In the genomic region with DNA sequence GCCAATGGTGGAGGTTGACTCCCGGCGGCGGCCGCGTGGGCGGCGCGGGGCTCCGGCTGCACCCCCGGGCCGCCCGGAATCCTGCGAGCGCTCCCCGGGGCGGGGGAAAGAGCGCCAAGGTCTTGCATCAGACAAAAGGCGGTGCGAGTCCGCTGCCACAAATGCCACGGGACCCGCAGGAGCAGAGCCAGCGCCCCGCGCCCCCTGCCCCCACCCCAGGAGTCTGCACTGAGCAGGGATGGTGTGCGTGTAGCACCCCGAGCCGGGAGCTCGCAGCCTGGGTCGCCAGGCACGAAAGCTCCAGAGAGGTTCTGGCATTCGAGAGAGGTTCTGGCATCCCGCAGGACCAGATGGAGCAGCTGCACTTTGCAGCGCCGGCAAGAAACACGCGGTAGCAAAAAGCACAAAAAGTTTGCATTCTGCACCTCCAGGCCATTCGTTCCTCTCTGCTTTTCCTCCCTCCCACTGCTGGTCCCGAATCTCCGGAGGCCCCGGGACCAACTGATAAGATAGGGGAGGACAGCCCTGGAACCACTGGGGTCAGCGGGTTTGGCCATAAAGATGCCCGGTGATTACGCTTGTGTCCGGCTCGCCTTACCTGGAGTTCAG, we compare ENCODE assay signal across 8 mouse cellular contexts. TPM values are rescaled to one million over a fixed set of nuclear protein-coding genes. Genes with fewer than 3 reads are reported as not detected.
DNase-seq lines count a peak whose midpoint lies in the region; ATAC-seq and TF ChIP-seq lines count a peak whose summit lies in the region.

No protein-coding gene starts in this region.

- H3K27ac ChIP-seq in cortical plate, adult 2 months (ENCODE audit: insufficient read depth, low read length) = no peak overlapping the region
- H3K27ac ChIP-seq in midbrain, embryonic 15.5 days = peak overlapping the region; percentile 49; the same call in 1 of the 2 replicates
- peak overlapping the region; percentile 78 for H3K27ac ChIP-seq in stomach, embryonic 15.5 days

- no peak for TF ChIP-seq POLR2A in cortical plate, adult 2 months (IDR thresholded peaks at IDR 0.05; ENCODE audit: extremely low read depth, insufficient read depth, low read length)

- H3K9me3 ChIP-seq in midbrain, embryonic 15.5 days = no peaks in the 10 kb centered on the region
- no peaks in the 10 kb centered on the region for H3K9me3 ChIP-seq in stomach, embryonic 15.5 days

- H3K4me1 ChIP-seq in cortical plate, adult 2 months (ENCODE audit: control insufficient read depth, insufficient read depth, low read length) = no peaks in the 10 kb centered on the region
- peaks cover 32% of the 10 kb centered on the region for H3K4me1 ChIP-seq in midbrain, embryonic 15.5 days
- H3K4me1 ChIP-seq in stomach, embryonic 15.5 days = peaks cover 18% of the 10 kb centered on the region

- H3K36me3 ChIP-seq in midbrain, embryonic 15.5 days (replicated peaks) = no peaks in the 10 kb centered on the region
- no peaks in the 10 kb centered on the region for H3K36me3 ChIP-seq in stomach, embryonic 15.5 days

- H3K9ac ChIP-seq in midbrain, embryonic 15.5 days = peak overlapping the region; percentile 52
- peak overlapping the region; percentile 56; the same call in 1 of the 2 replicates for H3K9ac ChIP-seq in stomach, embryonic 15.5 days

- peak; percentile 12; the same call in 1 of the 2 replicates for ATAC-seq in granulocyte monocyte progenitor cell, adult 5-6 weeks (replicated peaks; ENCODE audit: poor library complexity, severe bottlenecking)
- ATAC-seq in midbrain, embryonic 15.5 days (replicated peaks) = peak; percentile 48
- ATAC-seq in stomach, embryonic 15.5 days (ENCODE audit: insufficient read depth, low FRiP score, low read depth) = peak; percentile 25; the same call in 1 of the 2 replicates

- H3K4me2 ChIP-seq in midbrain, embryonic 15.5 days = peak overlapping the region; percentile 98
- H3K4me2 ChIP-seq in stomach, embryonic 15.5 days = peak overlapping the region; percentile 94

- no peaks in the 10 kb centered on the region for H3K27me3 ChIP-seq in midbrain, embryonic 15.5 days (replicated peaks)
- H3K27me3 ChIP-seq in stomach, embryonic 15.5 days (replicated peaks) = no peaks in the 10 kb centered on the region

- DNase-seq in urinary bladder, adult 18-20 months (ENCODE audit: low spot score in 2 of 2) = peak; percentile 29 to 47
- no peak for DNase-seq in urinary bladder, postnatal 10 days (ENCODE audit: low spot score)
- DNase-seq in kidney, adult 11 months = peak; percentile 23
- DNase-seq in liver = peak; percentile 49

- no peak for TF ChIP-seq CTCF in cortical plate, adult 2 months (IDR thresholded peaks at IDR 0.05; ENCODE audit: extremely low read depth, insufficient read depth, low read length)

- H3K4me3 ChIP-seq in cortical plate, adult 2 months (ENCODE audit: insufficient read depth, low read length) = peak overlapping the region; percentile 39
- H3K4me3 ChIP-seq in midbrain, embryonic 15.5 days = peak overlapping the region; percentile 54
- H3K4me3 ChIP-seq in stomach, embryonic 15.5 days (replicated peaks) = peak overlapping the region; percentile 61

- under 1% methylated on average over 46 of the region's 46 CpGs for WGBS in midbrain, embryonic 15.5 days
- WGBS in stomach, embryonic 15.5 days = under 1% methylated on average over 45 of the region's 46 CpGs

RNA-seq across cellular contexts. Expression of a gene that starts 0.6 kb away (rescaled TPM):
- 136 and 141 TPM in 2 replicates for polyA plus RNA-seq in cortical plate, adult 2 months (2012; rRNA removed)
- total RNA-seq in granulocyte monocyte progenitor cell, adult 5-6 weeks (2014; fragmentation: Nextera tagmentation) = 189 and 210 TPM in 2 replicates
- 479 and 570 TPM in 2 replicates for total RNA-seq in granulocyte monocyte progenitor cell, adult 5-6 weeks (2017)
- 113 and 142 TPM in 2 replicates for polyA plus RNA-seq in midbrain, embryonic 15.5 days (2015; fragmentation: Nextera tagmentation; extraction: Ambion mirVana)
- polyA plus RNA-seq in stomach, embryonic 15.5 days (2015; fragmentation: Nextera tagmentation; extraction: Ambion mirVana) = 272 and 344 TPM in 2 replicates

RNA-seq across cellular contexts. Expression of a gene that starts 43.1 kb away (rescaled TPM):
- 20.6 and 21.1 TPM in 2 replicates for polyA plus RNA-seq in cortical plate, adult 2 months (2012; rRNA removed)
- total RNA-seq in granulocyte monocyte progenitor cell, adult 5-6 weeks (2014; fragmentation: Nextera tagmentation) = 1.4 and 3.5 TPM in 2 replicates
- total RNA-seq in granulocyte monocyte progenitor cell, adult 5-6 weeks (2017) = 0.36 and 1.5 TPM in 2 replicates
- polyA plus RNA-seq in midbrain, embryonic 15.5 days (2015; fragmentation: Nextera tagmentation; extraction: Ambion mirVana) = 19.8 TPM in 2 replicates
- polyA plus RNA-seq in stomach, embryonic 15.5 days (2015; fragmentation: Nextera tagmentation; extraction: Ambion mirVana) = 5.8 and 6.1 TPM in 2 replicates

RNA-seq across cellular contexts. Expression of a gene that starts 59.0 kb away (rescaled TPM):
- polyA plus RNA-seq in cortical plate, adult 2 months (2012; rRNA removed) = 5.3 and 5.4 TPM in 2 replicates
- total RNA-seq in granulocyte monocyte progenitor cell, adult 5-6 weeks (2014; fragmentation: Nextera tagmentation) = 0.17 TPM in 1 of 2 replicates, not detected in the other
- not detected in 2 replicates for total RNA-seq in granulocyte monocyte progenitor cell, adult 5-6 weeks (2017)
- 22.9 and 26.8 TPM in 2 replicates for polyA plus RNA-seq in midbrain, embryonic 15.5 days (2015; fragmentation: Nextera tagmentation; extraction: Ambion mirVana)
- polyA plus RNA-seq in stomach, embryonic 15.5 days (2015; fragmentation: Nextera tagmentation; extraction: Ambion mirVana) = 55.7 and 61.3 TPM in 2 replicates
